Mouse (Mus musculus): ENCODE data around the gene Mrc2.

Gene Mrc2

GRCm38 (mm10) chr11:105352152-105352551 is 59.7 kb downstream of the Mrc2 start:
- no peak for DNase-seq

GRCm38 (mm10) chr11:105352954-105353890 is 60.8 kb downstream of the Mrc2 start:
- DNase-seq, result no peak

GRCm38 (mm10) chr11:105353891-105354280 is 61.4 kb downstream of the Mrc2 start:
- DNase-seq, result no peak

DNA sequence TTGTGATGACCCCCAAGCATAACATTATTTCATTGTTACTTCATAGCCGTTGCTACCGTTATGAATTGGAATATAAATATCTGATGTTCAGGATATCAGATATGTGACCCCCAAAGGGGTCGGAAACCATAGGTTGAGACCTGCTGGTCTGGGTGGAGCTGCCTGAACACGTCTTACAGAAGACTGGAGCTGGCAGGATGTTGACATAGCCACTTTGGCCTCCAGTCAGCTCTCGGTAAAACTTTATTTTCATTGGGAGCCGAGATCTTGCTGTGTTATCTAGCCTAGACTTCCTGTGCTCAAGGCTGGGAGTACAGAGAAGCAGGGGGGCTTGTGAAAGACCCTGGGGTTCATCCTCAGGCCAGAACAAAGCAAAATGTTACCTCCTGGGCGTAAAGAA is 63.9 kb downstream of the Mrc2 start:
- no peak for DNase-seq

- DNase-seq, result no peak
These were observed 69.8 kb downstream of the Mrc2 start for GRCm38 (mm10) chr11:105362041-105362765.

GRCm38 (mm10) chr11:105362946-105363597 is 70.6 kb downstream of the Mrc2 start:
- DNase-seq, result peak; percentile 90

- DNase-seq, result peak; percentile 75
These were observed 71.3 kb downstream of the Mrc2 start for GRCm38 (mm10) chr11:105363598-105364385.

- DNase-seq, result peak; percentile 39
These were observed 72.1 kb downstream of the Mrc2 start for GRCm38 (mm10) chr11:105364386-105365065.

GRCm38 (mm10) chr11:105365611-105366010 is 73.2 kb downstream of the Mrc2 start:
- no peak for DNase-seq

- no peak for DNase-seq
These were observed 73.6 kb downstream of the Mrc2 start for GRCm38 (mm10) chr11:105366051-105366450.

GRCm38 (mm10) chr11:105367163-105367562 is 74.7 kb downstream of the Mrc2 start:
- DNase-seq, result no peak

- no peak for DNase-seq
These were observed 76.4 kb downstream of the Mrc2 start for GRCm38 (mm10) chr11:105368833-105369232.

- DNase-seq, result no peak
These were observed 77.3 kb downstream of the Mrc2 start for GRCm38 (mm10) chr11:105369526-105370386.

- DNase-seq, result no peak
These were observed 79.4 kb downstream of the Mrc2 start for GRCm38 (mm10) chr11:105371818-105372217.

GRCm38 (mm10) chr11:105373881-105374280 is 81.4 kb downstream of the Mrc2 start:
- DNase-seq, result no peak

DNA sequence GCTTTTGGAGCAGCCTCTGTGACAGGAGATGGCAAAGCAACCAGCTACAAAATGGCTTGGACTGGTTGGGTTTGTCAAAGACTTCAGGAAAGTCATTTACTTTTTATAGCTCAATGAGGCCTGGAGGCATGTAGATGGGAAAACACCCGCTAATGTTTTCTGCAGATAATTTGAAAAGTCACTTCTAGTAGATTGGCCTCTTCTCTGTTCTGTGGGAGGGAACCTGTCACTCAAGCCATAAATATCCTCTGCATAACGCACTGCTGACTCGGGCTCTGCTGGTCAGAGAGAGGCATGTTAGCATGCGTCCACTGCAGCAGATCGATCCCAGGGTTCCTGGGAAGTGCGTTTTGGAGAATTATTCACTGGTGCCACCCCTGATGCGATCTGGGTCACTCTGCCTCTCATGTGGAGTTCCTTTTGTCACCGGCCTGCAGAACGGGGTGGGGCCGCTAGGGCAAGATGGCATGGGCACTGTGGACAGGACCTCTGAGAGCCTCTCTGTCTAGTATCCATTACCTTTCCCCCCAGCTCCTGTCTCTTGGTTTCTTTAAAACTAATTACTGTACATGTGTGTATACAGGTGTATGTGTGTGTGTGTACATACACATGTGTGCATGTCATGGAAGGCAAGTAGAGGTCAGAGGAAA is 82.2 kb downstream of the Mrc2 start:
- no peak for DNase-seq

DNA sequence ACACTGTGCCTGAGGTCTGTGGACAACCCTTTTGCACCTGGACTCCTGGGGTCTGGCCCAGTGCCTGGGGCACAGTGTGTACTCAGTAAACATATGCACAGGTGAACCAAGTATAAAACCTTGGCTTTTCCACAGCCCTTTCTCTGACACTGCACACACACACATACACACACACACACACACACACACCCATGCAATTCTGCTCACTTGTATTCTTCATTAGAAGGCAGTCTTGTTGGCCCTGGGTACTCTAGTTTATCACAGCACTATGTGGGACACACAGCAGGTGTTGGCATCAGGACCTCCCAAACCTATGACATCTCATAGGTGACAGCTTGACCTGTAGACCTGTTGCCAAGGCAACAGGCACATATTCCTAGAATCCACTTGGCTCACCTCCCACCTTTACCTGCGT is 83.4 kb downstream of the Mrc2 start:
- DNase-seq, result no peak

DNA sequence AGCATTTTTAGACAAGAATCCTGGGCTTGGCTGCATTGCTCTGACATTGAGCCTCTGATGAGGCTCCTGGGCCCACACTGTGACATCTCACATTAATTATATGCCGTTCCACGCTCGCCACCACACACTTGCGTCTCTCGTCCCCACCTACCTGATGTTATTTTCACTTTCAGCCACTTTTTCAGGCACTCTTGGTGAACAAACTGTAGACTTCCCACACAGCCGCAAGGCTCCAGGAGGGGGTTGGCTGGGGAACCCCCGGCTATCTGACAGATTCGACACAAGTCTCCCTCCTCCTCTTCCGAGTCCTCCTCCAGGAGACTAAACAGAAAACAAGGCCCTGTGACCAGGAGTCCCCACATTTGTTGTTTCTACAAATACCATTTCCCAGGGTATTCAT is 92.8 kb downstream of the Mrc2 start:
- peak; percentile 67 for DNase-seq

- peak; percentile 25 for DNase-seq
These were observed 96.2 kb downstream of the Mrc2 start for GRCm38 (mm10) chr11:105388636-105389035.

GRCm38 (mm10) chr11:105390290-105390689 is 97.8 kb downstream of the Mrc2 start:
- no peak for DNase-seq
